Mouse (Mus musculus) left cerebral cortex, adult 11 months (tissue): ENCODE measurements around the gene Tgfbi.

ENCODE experiments used
- DNase-seq: peaks from one replicate; pipeline ENCODE4 v3.0.0; 2022; ENCODE audit warnings: low spot score

Gene Tgfbi

DNA sequence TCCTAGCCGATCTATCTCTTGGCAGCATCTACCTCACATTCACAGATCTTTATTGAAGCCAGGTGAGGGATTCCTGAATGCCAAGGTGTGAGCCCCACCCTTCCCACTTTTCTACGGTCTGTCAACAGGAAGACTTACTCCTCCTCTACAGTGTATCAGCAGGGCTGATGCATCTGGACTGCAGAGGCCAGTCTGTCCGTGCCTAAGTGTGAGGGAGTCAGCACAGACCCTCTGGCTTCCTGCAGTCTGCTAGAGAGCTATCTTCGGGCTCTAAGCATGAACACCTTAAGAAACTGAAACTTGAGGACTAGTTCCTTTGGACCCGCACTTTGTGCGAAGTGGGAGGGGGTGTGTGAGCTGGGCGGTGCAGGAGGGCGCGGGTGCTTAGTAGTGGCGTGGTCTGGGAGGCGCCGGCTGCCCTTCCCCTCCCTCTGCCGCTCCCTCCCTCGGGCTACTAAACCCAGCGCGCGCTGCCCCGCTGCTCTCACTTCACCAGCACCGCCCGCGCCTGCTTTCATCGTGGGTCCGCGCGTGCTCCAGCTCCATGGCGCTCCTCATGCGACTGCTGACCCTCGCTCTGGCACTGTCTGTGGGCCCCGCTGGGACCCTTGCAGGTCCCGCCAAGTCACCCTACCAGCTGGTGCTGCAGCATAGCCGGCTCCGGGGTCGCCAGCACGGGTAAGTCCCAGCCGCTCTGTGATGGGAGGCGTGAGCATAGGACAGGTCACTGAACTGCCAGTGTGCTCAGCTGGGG is at the start of gene Tgfbi:
Tgfbi (plus strand) TSS at position 421 of the 754 bp plus-strand sequence.
- no peak for DNase-seq

DNA sequence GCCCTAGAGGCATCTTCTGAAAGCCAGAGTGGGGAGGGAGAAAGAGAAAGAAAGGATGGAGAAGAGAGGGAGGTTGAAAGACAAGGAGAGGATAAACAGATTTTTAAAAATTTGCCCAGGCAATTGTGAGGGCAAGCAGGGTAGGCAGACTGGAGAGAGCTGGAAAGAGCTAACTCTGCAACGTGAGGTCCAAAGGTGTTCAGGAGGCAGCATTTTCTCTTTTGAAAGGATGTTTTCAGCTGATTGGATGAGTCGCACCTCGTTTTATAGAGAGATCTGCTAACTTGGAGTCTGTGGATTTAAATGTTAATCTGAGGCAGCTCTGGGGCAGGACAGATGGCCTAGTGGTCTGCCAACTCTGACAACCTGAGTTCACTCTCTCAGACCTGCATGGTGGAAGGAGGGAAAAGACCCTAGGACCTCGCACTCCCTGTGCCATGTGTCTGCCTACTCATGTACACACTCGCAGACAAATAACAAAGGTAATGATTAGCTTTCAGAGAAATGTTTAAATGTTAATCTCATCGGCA is 49.4 kb upstream of the Tgfbi start:
- no peak for DNase-seq

DNA sequence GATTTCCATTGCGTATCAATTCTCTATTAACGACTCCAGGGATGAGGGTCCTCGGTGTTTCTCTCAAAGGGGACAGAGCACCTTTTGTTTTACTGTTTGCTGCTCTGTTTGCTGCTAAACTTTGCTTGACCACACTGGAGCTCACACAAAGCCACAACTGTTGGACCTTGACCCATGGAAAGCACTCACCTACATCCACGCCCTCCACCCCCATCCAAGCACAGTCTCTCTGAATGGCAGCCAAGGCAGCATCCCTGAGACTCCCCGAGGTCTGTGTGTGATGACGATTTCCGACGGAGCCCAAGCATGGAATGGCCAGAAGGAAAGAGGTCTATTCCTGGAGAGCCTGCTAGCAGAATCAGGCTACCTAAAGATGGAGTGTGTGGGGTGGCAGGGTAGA is 48.2 kb upstream of the Tgfbi start:
- no peak for DNase-seq

DNA sequence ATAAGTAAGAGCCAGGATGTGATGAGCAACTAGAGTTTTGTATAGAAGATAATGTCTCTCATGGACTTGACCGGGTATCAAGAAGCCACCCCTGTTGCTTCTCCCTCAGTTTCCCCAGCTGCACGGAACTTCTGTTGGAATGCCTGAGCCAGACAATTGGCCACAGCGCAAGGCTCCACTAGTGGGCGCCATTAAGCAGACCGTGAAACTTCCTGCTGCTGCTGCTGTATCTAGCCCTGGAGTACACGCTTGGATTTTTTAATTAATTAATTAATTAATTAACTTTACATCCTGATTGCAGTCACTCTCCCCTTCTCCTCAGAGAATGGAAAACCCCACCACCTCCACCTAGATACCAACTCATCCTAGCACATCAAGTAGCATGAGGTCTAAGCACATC is 46.2 kb upstream of the Tgfbi start:
- DNase-seq, result no peak

DNA sequence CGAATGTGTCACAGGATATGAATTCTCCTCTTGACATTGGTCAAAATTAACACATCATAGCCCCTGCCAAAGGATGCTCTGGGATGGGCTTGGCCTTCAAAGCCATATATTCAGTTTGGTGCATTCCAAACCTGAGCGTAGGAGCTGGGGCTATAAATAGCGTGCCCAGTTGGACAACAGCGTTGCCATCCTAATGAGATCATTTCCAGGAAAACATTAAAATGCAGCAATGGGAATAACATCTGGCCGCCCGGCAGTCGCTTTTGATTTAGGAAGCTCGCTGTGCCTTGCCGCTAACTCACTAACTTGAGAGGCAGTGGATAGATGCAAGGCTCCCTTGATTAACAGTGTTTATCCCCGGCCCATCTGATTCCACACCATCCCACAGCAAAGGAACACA is 43.0 kb upstream of the Tgfbi start:
- DNase-seq, result no peak

DNA sequence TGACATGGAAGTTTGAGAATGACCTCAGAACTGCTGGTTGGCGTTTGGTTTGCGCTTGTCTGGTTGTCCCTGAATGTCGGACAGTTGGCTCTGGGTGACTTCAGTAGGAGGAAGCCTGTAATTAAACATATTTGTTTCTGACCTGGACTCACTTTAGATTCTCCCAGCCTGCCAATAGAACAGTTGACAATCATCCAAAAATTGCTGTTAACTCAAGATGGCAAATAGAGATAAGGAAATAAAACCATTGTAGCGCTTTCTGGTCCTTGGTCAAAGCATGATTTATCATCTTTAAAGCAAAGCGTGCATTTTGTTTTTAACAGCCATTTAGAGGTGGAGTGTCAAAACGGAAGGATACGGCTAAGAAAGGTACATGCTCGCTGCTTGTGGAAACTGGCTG is 37.7 kb upstream of the Tgfbi start:
- no peak for DNase-seq

DNA sequence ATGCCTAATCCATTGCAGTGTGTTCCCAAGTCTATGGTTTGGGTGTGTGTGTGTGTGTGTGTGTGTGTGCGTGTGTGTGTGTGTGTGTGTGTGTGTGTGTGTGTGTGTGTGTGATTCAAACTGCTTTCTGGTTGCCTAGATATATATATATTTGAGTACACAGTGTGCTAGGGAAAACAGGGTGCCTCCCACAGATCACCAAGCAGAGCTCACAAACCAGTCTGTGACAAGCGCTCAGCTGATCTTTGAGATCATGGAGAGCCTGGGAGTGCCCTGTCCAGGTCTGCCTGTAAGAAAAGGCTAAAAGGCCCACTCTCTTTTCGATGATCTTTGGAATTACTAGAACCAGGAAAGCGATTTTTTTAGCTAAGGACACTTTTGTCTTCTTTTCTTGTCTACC is 34.2 kb upstream of the Tgfbi start:
- no peak for DNase-seq

DNA sequence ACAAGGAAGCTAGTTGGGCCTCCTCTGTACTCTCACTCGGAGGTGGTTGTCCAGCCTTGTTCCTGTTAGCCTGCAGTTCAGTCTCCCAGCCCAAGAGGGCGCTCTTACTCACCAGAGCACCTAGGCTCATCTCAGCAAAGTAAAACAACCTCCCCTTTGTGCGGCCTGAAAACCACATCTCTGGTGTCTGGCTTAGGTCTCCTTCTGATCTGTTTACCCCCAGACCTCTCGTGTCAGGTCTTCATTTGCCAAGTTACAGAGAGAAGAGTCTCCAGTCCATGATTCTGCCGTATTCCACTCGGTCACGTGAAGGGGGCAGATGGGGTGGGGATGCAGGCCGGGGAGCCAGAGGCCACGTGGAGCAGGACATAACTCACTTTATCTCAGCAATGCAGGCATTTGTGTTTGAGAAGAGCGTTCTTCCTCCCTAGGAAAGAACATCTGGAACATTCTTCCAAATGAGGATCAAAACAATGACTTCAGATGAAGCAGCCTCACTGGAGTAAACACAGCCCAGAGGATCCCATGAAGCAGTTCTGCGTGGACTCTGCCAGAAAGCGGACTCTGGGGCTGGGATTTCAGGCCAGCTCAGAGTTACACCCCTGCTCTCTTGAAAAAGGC is 33.5 kb upstream of the Tgfbi start:
- no peak for DNase-seq

DNA sequence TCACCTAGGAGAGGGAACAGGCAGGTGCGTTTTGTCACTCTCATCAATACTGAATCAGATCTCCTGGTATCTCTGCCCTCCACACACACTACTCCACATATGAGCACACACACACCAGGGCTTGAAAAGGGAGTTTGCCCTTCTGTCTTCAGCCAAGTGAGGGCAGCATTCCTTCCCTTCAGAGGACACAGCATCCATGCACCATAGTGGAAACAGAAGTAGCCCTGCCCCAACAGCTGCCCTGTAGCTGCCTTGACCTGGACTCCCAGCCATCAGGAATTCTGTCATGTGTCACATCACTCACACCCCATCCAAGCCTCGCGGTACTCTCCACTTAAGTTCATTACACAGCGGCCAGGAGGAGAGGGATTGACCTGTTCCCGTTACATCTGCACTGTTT is 31.2 kb upstream of the Tgfbi start:
- DNase-seq, result no peak

DNA sequence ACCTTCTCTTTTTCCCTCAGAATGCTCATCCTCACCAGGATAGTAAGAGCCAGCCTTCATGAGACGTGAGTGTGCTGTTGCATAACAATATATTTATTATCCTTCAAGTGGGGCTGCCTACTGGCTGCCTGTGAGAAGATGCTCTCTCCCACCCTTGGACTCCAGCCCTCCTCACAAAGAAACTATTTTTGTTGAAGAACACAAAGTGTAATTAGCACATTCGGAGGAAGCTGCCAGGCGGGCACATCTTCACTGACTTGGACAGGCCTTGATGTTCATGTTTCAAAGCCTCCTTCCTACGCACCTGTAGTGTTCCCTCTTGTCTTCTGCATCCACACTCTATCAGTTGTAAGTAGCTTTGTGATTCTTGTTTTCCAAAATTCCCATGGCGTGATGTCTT is 28.9 kb upstream of the Tgfbi start:
- no peak for DNase-seq

DNA sequence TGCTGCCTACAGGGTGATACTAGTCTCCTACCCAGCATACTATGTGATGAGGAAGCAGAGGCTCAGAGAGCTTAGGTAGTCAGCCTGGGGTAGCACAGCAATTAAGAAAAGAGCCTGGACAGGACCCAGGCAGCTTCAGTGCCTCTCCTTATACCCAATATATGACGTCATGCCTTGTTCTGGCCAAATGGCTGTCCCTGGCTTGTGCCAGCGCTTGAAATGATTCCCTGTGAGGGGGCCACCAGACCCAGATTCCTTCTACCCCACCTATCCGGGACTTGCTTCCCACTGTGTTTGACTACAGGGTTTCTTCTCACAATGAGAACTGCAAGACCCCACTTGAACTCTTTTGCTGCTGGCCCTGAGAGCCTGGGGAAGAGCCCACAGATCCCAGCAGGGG is 27.8 kb upstream of the Tgfbi start:
- no peak for DNase-seq

DNA sequence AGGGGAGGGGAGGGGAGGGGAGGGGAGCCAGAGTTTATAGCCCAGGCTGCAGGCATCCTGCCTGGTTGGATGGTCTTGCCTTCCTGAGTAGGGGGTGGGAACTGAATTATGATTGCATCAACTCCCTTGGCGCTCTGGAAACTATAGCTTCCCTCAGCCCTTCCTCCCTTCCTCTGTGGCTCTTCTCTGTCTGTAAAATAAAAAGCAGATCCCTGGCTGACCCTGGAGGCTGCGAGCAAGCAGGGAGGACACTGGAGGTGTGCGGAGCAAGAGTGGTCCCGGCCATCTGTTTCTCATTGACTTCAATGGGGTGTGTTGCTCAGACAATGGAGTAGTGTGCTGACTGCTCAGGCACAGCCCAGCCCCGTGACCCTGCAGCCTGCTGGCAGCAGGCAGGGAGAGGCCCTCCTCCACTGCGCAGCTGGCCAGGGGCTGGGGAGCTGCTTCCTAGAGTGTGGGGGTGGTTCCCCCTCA is 27.3 kb upstream of the Tgfbi start:
- no peak for DNase-seq

DNA sequence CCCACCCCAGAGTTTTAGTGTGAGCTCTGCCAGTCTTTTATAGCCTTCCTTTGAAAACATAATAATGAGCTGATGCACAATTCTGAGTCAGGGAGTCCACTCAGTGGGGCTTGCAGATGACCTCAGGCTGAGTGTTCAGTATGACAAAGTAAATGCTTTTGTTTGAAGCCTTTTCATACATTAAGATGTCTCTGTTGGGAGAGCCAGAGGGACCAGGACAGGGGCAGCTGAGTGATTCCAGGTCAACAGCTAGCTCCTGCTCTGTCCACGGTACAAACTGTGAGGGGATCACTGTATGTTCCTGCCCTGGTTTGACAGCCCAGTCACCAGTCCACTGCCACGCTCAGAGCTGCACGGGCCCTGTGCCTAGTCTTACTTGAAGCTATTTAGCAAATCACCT is 26.6 kb upstream of the Tgfbi start:
- DNase-seq, result no peak

DNA sequence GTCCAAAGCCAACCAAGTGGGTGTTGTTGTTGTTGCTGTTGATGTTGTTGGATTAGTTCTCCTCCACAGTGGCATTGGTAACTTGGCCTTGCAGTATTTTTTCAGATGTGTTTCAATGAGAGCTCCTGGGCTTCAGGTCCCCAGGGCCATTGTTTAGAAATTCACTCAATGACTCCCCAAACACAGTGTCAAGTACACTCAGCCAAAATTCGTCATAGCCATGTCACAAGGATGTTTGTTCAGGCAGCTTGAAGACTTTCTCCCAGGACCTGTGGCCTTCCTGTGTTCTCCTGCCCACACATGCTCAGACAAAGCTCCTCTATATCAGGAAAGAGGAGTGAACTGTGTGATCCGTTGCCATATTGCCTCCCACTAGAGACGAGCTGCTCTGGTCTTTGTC is 23.3 kb upstream of the Tgfbi start:
- DNase-seq, result no peak

DNA sequence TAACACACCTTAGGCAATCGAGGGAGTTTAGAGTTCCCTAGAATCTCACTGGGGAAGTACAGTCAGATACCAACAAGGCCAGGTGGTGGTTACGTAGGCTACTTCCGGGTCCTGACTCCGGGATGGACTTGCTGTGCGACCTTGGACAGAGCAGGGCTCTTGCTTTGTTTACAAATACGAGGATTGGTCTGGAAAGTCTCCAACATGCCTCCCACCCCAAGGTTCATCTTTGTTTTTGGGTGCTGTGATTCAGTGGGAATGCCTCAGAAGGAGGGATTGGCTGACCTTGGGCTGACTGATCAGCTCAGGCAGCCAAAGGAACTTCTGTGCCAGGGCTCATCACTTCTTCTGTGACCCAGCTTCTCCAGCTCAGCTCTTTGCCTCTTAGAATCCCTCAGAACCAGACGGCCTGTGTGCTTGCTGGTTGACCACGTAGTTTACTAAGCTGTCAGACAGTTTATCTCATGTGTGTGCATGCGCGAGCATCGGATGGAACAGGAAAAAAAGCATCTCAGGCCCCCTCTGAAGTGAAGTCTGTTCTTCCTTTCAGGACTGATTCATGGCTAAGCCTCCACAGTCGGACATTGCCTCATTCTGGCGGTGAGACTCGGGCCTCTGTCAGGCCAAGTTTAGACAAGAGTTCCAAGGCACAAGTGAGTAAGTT is 20.7 kb upstream of the Tgfbi start:
- no peak for DNase-seq

DNA sequence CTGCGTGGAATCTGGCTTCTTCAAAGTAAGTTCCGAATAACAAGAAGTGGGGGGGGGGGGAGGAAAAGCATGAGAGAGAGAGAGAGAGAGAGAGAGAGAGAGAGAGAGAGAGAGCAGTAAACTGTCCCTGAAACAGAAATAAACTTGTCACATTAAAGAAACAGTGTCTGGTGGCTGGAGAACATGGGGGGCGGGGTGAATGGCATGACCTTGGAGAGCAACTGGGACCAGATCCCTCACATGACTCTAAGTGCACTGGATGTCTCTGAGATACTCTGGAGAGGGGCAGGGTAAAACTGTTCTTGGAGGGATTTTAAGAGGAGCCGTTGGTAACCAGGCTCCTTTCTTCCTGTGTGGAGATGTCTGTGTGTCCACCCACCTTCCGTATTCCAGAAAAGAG is 19.1 kb upstream of the Tgfbi start:
- DNase-seq, result no peak

DNA sequence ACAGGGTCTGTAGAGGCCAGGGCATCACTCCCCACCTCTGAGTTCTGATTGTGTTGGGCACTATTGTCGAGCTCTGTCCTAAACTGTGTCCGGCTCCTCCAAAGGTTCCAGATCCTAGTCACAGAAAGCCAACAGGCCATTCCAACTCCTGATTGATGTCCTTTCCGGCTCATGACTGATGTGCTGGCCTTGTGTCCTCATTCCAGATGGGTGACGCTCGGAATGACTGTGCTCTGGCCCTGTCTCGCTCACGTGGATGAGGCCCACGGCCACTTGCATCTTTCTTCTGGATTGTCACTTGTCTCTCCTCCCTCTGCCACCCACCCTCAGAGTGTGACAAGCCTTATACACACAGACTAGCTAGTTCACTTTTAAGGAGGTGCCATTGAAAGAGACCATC is 18.1 kb upstream of the Tgfbi start:
- DNase-seq, result no peak

DNA sequence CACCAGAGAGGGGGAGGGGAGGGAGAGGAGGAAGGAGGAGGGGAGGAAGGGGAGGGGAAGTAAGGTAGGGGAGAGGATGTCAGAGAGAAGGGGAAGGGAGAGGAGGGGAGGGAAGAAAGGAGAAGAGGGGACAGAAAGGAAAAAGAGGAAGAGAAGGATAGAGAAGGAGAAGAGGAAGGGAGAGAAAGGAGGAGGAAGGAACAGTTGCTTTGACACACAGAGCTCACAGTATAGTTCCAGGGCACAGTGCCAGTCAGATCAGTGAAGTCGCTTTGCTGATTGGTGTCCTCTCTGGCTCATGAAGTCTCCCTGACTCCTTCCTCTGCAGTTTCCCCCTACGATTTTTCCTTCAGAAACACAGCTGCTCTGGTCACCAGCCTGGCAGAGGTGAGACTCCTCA is 17.4 kb upstream of the Tgfbi start:
- no peak for DNase-seq

DNA sequence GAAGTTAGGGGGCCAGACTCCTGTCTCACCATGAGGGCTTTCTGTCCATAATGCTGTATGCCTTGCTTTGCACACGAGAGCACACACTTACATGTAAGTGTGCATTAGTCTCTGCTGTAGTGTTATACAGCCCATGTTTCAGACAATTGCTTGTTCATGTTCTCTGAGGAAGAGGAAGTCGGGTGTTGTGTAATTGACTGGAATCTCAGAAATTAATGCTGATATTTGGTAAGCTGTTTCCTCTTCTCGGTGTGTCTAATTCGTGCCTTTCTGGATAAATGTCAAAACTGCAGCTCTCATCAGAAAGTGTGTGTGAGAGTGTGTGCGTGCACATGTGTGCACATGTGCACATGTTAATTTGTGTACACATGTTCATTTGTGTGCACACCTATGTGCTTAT is 16.1 kb upstream of the Tgfbi start:
- DNase-seq, result no peak

DNA sequence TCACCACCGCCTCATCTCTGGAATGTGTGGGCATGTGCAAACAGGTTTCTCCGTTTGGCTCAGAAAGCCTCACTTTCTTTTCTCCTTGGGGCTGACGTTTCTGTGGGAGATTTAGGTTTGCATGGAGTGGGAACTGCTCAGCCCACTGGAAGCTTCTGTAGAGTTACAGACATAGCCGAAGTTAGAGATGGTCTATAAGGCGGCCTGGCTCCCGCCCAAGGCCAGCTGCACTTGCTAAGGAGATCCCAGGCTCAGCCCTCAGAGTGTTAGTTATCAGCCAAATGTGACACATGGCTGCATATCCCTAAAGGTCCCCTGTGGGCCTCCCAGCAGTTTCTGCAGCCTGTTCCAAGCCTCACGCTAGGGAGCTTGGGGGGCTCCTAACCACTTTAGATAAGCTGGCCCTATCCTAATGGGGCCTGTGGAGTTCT is 15.3 kb upstream of the Tgfbi start:
- DNase-seq, result no peak

DNA sequence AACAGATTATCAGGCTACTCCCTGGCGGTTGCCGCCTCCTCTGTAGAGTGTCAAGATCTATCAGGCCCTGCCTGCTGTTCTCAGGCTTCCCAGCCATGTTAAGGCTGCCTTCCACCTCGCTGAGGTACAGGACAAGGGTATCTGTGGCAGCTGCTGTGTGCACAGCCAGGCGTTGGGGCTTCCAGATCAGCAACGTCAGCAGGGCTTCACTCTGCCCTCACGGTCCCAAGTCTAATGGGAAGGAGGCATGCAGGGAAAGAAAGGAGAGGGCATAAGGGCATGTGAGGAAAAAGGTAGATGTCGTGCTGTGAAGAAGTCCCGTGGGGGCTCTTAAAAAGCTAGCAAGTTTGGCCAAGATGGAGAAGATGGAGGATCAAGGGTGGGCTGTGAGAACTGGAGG is 14.1 kb upstream of the Tgfbi start:
- no peak for DNase-seq

DNA sequence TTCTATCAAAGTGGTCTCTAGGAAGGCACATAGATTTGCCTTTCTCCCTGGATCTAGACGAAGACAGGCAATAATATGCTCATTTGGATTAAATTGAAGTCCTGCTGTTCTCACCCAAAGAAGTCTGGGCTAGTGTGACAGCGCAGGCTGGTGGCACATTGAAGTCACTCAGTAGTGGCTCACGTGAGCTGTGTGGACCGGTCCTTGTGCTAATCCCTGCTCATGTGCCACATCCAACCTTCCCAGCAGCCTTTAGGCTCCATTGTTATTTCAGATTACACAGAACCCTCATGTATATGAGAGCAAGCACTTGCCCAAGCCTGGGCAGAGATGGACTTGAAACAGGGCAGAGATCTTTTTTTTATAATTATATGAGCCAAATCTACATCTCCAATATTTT is 12.0 kb upstream of the Tgfbi start:
- DNase-seq, result no peak
